Mouse (Mus musculus) midbrain, embryonic 15.5 days (tissue): ENCODE results near the gene Cxcl13. TPM values are rescaled to one million over a fixed set of nuclear protein-coding genes. Genes with fewer than 3 reads are reported as not detected.
A peak's percentile ranks its signal among the peaks of the same experiment; 100 is the strongest.
"Not testable (repeated sequence)": the region's sequence is repeated elsewhere in the genome, so short reads cannot be mapped to it uniquely, and the experiment has no call there.

Experiments used
- ATAC-seq: fragments of 200-750 bp; cut with Nextera tagmentation; replicated peaks from 2 replicates; pipeline ENCODE4 v1.8.0; 2017; ENCODE audit warnings: moderate TSS enrichment
- H3K27ac ChIP-seq: fragments of 300-500 bp; sonication (generic); 2 replicates; pipeline ENCODE4 v1.5.1; 2015; ENCODE audit warnings: mild to moderate bottlenecking, inconsistent platforms
- H3K27me3 ChIP-seq: fragments of 300-500 bp; sonication (generic); replicated peaks from 2 replicates; pipeline ENCODE4 v1.6.1; 2015; ENCODE audit warnings: inconsistent platforms
- H3K36me3 ChIP-seq: fragments of 300-500 bp; sonication (generic); replicated peaks from 2 replicates; pipeline ENCODE4 v1.6.1; 2015; ENCODE audit warnings: inconsistent platforms
- H3K4me1 ChIP-seq: fragments of 300-500 bp; sonication (generic); 2 replicates; pipeline ENCODE4 v1.6.1; 2015; ENCODE audit warnings: inconsistent platforms
- H3K4me2 ChIP-seq: fragments of 300-500 bp; sonication (generic); 2 replicates; pipeline ENCODE4 v1.6.1; 2015; ENCODE audit warnings: inconsistent platforms, mild to moderate bottlenecking, moderate library complexity
- H3K4me3 ChIP-seq: fragments of 300-500 bp; sonication (generic); 2 replicates; pipeline ENCODE4 v1.5.1; 2015; ENCODE audit warnings: mild to moderate bottlenecking, inconsistent platforms
- H3K9ac ChIP-seq: fragments of 300-500 bp; sonication (generic); 2 replicates; pipeline ENCODE4 v1.6.1; 2015; ENCODE audit warnings: mild to moderate bottlenecking, inconsistent platforms
- H3K9me3 ChIP-seq: fragments of 300-500 bp; sonication (generic); 2 replicates; pipeline ENCODE4 v1.6.1; 2016; ENCODE audit warnings: inconsistent platforms
- WGBS: fragments of 180-500 bp; shearing (Covaris S2); methylation state at CpG from one replicate; pipeline ENCODE4 v1.1.7; 2015; ENCODE audit warnings: mixed read lengths; 5-methylcytosine and 5-hydroxymethylcytosine counted together
- polyA plus RNA-seq: library from polyadenylated mRNA; unstranded; fragments of >200 nt; fragmentation: Nextera tagmentation; extraction: Ambion mirVana; gene quantifications from 2 replicates; pipeline ENCODE4 v1.2.1, GENCODE M21; 2015

Gene Cxcl13
- polyA plus RNA-seq, 1 experiment from 2014 or later: not detected

DNA sequence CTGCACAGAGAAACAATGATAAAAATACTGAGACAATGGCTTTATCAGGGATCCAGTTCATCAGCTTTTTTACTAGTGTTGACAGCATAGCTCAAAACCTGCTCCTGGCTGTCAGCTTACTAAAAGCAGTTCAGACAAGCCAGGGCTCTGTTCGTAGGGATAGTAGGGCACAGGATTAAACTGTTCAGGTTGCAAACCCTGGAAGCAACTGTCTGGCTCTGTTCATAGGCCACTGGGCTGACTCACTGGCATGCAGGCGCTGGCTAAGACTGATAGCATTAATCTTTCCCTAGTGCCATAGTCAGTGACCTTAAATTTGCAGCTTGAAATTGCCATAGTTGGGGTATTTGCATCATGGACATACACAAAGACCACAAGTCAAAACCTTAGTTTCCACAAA, 10.4 kb upstream of the Cxcl13 start:
- H3K4me3 ChIP-seq: no peak overlapping the region
- H3K27me3 ChIP-seq: no peaks in the 10 kb centered on the region
- no peak overlapping the region for H3K4me2 ChIP-seq
- H3K27ac ChIP-seq: no peak overlapping the region
- no peaks in the 10 kb centered on the region for H3K4me1 ChIP-seq
- no peak overlapping the region for H3K9ac ChIP-seq
- H3K9me3 ChIP-seq: no peaks in the 10 kb centered on the region
- WGBS: 70% methylated on average over 2 of the region's 2 CpGs
- no peak for ATAC-seq
- no peaks in the 10 kb centered on the region for H3K36me3 ChIP-seq

DNA sequence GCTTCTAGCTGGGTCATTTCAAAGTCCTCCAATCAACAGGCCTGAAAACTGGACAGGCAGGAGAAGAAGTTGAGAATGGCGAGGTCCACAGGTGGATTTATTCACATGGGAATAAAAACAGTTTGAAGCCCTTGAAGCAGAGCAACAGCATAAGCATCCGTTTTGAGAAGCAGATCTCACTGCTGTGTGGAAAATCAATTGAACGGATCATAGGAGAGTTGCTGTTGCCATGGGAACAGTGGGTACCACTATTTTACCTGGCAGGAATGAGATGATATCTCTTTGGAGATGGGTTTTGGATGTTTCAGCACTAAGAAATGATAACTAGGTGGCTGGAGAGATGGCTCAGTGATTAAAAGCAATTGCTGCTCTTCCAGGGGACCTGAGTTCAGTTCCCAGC, 8.1 kb upstream of the Cxcl13 start:
- H3K36me3 ChIP-seq: no peaks in the 10 kb centered on the region
- H3K27me3 ChIP-seq: no peaks in the 10 kb centered on the region
- H3K9ac ChIP-seq: no peak overlapping the region
- no peak overlapping the region for H3K4me3 ChIP-seq
- ATAC-seq: peak; percentile 37; the same call in 1 of the 2 replicates
- no peaks in the 10 kb centered on the region for H3K4me1 ChIP-seq
- WGBS: 77% methylated on average over 3 of the region's 3 CpGs
- H3K9me3 ChIP-seq: no peaks in the 10 kb centered on the region
- no peak overlapping the region for H3K27ac ChIP-seq
- no peak overlapping the region for H3K4me2 ChIP-seq

DNA sequence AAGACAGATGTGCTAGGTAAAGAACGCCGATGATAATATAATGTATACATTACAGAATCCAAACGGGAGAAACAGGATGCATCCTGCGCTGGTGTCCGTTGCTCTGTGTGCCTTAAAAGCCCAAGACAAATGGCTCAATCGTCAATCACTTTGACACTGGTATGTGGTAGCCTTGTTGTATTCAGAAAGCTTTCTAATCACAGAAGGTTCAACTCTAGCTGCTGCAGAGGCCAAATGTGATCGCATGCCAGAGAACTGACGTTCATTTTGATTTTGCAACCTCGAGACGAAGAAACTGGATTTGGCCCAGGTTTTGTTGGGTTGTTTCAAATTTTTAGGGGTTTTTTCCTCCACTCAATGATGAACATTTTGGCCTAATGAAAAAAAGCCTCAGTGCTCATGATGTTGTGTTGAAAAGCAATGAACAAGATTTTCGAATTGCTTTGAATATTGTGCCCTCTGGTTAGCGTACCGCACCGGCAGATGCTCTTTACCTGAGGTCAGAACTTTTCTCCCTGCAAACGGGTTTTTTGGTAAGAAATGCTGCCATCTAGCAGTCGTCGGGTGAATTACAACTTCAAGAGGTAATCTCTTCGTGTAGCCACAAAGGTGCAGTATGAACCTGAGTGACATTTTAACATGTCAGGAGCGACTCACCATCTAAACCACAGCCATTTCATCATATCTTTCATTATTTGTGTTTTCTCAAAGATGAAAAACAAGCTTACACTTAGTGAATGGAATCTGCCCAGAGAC, 6.6 kb upstream of the Cxcl13 start:
- Histone ChIP-seq H3K27ac (no peak overlapping the region), H3K9me3 (no peaks in the 10 kb centered on the region), H3K4me3 (no peak overlapping the region), H3K27me3 (no peaks in the 10 kb centered on the region), H3K4me2 (no peak overlapping the region), H3K4me1 (no peaks in the 10 kb centered on the region), H3K9ac (no peak overlapping the region), H3K36me3 (no peaks in the 10 kb centered on the region)
- WGBS: 54% methylated on average over 19 of the region's 19 CpGs
- ATAC-seq: no peak; the same call in 1 of the 2 replicates

DNA sequence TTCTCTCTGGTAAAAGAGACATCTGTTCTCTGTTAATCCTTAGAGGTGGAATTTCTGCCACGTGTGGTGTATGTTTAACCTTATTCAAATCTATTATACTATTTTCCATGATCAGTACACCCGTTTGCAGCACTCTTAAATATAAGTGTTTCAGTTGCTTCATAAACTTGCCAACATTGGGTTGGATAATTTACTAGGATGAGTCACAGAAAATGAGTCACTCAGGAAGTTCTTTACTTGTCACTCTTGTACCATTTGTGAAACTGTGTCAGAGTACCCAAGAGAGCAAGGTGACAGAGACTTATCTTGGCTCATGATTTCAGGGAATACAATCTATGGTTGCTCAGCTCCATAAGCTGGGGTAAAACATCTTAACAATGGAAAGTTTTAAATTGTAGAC, 8.2 kb downstream of the Cxcl13 start:
- Histone ChIP-seq H3K36me3 (no peaks in the 10 kb centered on the region), H3K4me2 (no peak overlapping the region), H3K27me3 (no peaks in the 10 kb centered on the region), H3K27ac (no peak overlapping the region), H3K9ac (no peak overlapping the region), H3K4me1 (no peaks in the 10 kb centered on the region), H3K4me3 (no peak overlapping the region), H3K9me3 (no peaks in the 10 kb centered on the region)
- WGBS: 67% methylated on average over 2 of the region's 2 CpGs
- no peak for ATAC-seq

DNA sequence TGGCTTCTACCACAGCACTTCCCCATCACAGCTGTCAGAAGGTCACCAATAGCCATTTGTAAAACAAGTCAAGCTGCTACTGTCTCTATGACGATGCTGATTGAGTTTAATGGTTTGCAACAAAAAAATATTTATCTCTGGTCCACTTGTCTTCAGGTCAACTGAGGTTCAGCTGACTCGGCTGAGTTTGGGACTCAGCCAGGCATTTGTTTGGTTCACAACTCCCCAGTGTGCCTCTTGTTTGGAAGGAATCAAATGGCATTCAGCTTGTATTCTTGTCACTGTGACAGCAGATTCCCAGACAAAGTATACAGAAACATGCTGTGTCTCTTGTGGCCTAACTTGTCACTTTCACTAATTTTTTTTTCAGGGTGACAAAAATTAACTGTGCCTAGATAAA, 9.9 kb downstream of the Cxcl13 start:
- Histone ChIP-seq H3K4me3 (no peak overlapping the region), H3K4me2 (no peak overlapping the region), H3K27ac (no peak overlapping the region), H3K36me3 (no peaks in the 10 kb centered on the region), H3K9ac (no peak overlapping the region), H3K4me1 (no peaks in the 10 kb centered on the region), H3K27me3 (no peaks in the 10 kb centered on the region), H3K9me3 (no peaks in the 10 kb centered on the region)
- ATAC-seq: no peak
- WGBS: 65% methylated on average over 2 of the region's 2 CpGs

DNA sequence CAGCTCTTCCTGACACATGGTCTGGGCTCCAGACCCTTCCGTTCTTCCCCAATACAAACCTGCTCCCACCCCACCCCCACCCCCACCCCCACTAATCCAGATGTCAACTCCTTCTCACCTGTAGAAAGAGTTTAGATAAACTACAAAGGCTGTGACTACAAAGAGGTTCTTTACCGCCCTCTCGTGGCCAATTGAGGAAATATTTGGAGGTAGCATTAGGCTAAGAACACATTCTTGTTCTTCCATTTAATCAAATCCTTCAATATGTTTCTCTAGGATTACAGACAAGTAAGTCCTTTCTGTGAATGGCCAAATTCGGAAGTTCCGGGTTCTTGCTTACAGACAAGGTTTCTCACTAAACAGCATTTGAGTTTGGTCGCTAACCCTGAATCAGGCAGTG, 14.1 kb downstream of the Cxcl13 start:
- Histone ChIP-seq H3K9me3 (no peaks in the 10 kb centered on the region), H3K4me3 (no peak overlapping the region), H3K27ac (no peak overlapping the region), H3K9ac (no peak overlapping the region), H3K4me1 (no peaks in the 10 kb centered on the region), H3K4me2 (no peak overlapping the region), H3K36me3 (no peaks in the 10 kb centered on the region), H3K27me3 (no peaks in the 10 kb centered on the region)
- WGBS: 39% methylated on average over 6 of the region's 6 CpGs
- ATAC-seq: no peak

DNA sequence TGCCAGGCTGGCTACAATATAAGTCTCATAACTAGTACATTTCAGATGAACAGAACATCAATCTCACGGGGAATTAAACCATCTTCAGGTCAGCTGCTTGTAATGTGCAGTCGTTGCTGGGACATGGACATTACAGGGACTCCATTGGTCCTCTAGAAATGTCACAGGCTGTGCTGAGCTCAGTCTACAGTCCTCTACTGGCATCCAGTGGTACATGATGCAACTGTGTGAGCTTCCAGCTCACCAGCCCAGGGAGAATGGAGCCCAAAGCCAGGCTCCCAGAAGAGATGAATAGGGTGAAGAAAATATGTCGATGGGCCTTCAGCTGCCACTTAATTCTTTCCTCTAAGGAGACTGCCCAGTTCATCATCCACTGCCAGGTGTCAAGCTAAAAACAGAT, 15.5 kb downstream of the Cxcl13 start:
- WGBS: 76% methylated on average over 3 of the region's 3 CpGs
- Histone ChIP-seq H3K4me1 (no peaks in the 10 kb centered on the region), H3K4me2 (no peak overlapping the region), H3K36me3 (no peaks in the 10 kb centered on the region), H3K27ac (no peak overlapping the region), H3K4me3 (no peak overlapping the region), H3K27me3 (no peaks in the 10 kb centered on the region), H3K9ac (no peak overlapping the region), H3K9me3 (no peaks in the 10 kb centered on the region)
- 0 out of 2 replicates have a peak, but pooled peaks have one; percentile 54 for ATAC-seq

DNA sequence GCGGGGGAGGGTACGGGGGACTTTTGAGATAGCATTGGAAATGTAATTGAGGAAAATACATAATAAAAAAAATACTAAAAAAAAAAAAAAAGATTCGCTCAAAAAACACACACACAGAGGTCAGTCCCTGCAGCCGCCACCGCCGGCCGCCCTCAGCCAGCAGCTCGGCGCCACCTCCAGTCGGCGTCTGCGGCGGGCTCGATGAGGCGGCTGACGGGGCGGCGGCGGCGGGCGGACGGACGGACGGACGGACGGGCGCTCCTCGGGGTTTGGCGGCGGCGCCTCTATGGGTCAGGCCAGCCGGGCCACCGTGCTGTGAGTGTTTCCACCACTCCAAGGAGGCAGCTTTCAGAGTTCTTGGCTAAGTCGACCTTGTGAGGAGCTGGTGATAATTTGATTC, 17.1 kb downstream of the Cxcl13 start:
- 29% methylated on average over 34 of the region's 34 CpGs for WGBS
- not testable (repeated sequence) for H3K36me3 ChIP-seq, H3K27ac ChIP-seq, H3K9me3 ChIP-seq, ATAC-seq, H3K9ac ChIP-seq, H3K27me3 ChIP-seq, H3K4me1 ChIP-seq
- Histone ChIP-seq H3K4me3 (peak overlapping the region; percentile 17), H3K4me2 (peak overlapping the region; percentile 46)

DNA sequence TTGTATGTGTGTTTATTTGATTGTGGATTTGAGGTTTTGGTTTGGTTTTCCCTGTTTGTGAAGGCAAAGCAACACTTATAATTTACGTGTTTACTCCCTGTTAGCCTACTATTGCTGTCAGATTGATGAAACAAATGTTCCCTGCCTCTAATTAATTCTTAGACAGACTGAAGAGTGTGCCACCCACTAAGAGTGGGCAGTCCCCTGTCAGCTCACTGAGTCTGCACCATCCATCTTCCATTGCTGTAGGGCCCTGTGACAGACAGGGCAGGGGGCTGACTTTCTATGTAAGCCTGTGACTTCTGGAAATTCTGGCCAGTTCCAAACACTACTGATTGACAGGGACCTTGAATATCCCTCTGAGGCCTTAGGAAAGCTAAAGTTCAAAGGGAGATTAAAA, 19.5 kb downstream of the Cxcl13 start:
- WGBS: 69% methylated on average over 1 of the region's 1 CpGs
- Histone ChIP-seq H3K36me3 (no peaks in the 10 kb centered on the region), H3K4me2 (no peak overlapping the region), H3K4me3 (no peak overlapping the region), H3K4me1 (no peaks in the 10 kb centered on the region), H3K9me3 (no peaks in the 10 kb centered on the region), H3K27me3 (no peaks in the 10 kb centered on the region), H3K9ac (no peak overlapping the region), H3K27ac (no peak overlapping the region)
- ATAC-seq: no peak

DNA sequence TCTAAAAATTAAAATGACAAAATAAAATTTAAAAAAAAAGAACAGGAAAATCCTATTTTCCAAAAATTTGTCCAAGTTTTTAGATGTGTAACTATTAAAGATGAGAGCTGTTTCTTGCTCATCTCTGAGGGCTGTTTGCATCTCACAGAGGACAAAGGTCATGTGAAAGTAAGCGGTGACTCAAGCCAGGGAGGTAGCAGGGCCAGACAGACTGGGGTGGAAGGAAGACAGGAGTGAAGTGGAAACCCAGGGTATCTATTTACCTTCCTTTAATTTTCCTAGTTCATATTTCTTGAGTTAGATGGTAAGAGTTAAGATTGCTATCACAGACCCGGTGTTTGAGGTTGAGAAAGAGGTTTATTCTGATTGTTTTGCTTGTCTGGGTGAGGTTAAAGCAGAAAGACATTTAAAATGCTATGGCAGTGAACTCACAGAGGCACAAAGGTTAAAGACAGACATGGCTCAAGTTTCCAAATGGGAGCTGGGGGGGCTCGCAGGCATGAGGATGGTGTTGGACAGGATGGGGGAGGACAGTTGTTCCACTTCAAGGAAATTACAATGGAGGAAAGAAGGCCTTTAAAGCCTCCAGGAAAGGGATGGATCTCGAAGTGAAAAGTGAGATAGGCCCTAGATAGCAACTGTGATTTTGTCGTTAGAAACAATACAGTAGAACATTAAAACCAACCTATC, 27.2 kb downstream of the Cxcl13 start:
- Histone ChIP-seq H3K27me3 (no peaks in the 10 kb centered on the region), H3K4me3 (no peak overlapping the region), H3K4me2 (no peak overlapping the region), H3K27ac (no peak overlapping the region), H3K36me3 (no peaks in the 10 kb centered on the region), H3K9me3 (no peaks in the 10 kb centered on the region), H3K9ac (no peak overlapping the region), H3K4me1 (no peaks in the 10 kb centered on the region)
- WGBS: 72% methylated on average over 5 of the region's 5 CpGs
- ATAC-seq: no peak

DNA sequence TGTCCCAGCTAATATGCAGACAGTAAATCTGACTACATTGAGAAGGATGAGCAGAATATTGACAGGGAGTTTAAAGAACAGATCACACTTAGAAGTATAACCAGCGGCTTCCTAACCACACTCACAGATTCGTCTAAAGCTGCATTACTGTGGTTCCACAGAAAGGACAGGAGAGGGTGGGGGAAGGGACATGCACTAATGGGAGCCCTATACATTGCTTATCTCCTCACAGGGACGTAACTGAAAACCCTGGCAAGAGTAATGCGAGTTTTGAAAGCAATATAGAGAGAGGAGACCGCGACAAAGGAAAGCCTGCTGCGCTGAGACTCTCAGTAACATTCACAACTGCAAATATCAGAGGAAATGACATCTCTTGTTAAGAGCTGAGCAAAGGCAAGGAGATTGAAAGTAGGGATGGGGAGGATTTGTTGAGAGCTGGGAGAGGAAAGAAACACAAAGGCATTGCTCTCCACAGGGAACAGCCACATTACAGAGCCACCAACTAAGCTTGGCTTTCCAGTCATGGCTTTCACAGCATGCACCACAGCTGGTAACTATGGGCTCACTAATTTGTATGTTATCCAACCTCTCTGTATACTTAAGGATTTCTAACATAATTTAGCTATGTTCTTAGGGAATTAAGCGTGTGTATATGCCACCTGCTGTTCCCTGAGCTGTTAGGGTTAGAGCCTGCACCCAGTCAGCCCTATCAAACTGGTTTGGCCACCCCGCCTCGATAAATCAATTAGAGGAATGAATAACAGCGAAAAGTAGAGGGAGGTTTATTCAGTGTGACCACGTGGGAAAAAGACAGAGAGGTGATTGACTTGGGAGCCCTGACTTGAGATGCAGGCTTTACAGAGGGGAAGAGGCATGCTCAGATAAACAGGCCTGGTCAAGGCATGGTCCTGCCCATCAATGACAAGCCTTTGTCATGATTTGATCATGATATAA, 34.9 kb downstream of the Cxcl13 start:
- Histone ChIP-seq H3K4me1 (peaks cover 9% of the 10 kb centered on the region), H3K4me3 (no peak overlapping the region), H3K9me3 (no peaks in the 10 kb centered on the region), H3K36me3 (no peaks in the 10 kb centered on the region), H3K9ac (no peak overlapping the region; the same call in 1 of the 2 replicates), H3K27ac (0 out of 2 replicates have a peak overlapping the region, but pooled peaks have one; percentile 55), H3K4me2 (peak overlapping the region; percentile 34), H3K27me3 (no peaks in the 10 kb centered on the region)
- peak; percentile 86 for ATAC-seq
- 5% methylated on average over 12 of the region's 12 CpGs for WGBS

DNA sequence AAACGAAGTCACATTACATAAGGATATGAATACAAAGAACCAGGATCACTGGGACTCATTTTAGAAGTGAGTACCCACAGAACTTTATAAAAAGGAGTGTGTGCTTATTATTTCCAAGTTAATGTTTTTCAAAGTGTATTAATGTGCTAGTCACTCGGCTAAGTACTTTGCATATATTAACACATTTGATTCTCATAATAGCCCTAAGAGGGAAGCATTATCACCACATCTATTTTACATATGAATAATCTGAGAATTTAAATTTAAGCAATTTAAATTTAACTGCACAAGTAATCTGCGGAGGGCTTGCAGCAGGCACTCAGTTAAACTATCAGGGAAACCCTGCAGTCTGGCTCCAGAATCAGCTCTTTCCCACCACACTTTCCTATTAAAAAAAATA, 40.5 kb downstream of the Cxcl13 start:
- WGBS: 30% methylated on average over 3 of the region's 3 CpGs
- Histone ChIP-seq H3K4me2 (no peak overlapping the region), H3K36me3 (no peaks in the 10 kb centered on the region), H3K9ac (no peak overlapping the region), H3K27me3 (no peaks in the 10 kb centered on the region), H3K27ac (no peak overlapping the region), H3K9me3 (no peaks in the 10 kb centered on the region), H3K4me1 (no peaks in the 10 kb centered on the region), H3K4me3 (no peak overlapping the region)
- ATAC-seq: no peak
